ENCODE assay signal across 16 mouse cellular contexts in the genomic region with DNA sequence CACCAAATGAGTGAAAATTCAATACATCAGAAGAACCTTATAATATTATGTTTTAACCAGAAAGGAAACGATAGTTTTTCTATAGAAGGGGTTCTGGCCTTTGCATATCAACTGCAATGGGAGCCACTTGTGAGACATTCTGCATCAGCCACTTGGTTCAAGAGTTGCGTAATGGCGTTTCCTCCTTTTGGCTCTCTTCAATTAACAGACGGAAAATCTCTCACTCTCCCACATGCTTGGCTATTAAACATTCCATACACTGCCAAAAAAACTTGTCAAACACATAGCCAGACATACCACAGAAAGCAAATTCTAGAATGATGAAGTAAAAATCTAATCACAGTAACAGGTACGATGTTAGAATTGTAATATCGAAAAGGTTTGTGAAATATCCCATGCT.
DNase-seq lines count a peak whose midpoint lies in the region; ATAC-seq and TF ChIP-seq lines count a peak whose summit lies in the region.
"Had no signal": no experiment of that assay in that cellular context is flagged by ENCODE, and none has a peak within 500 bp of the region (broad histone marks: within the 10 kb centered on the region; RNA-seq: fewer than 3 reads in every experiment).

No protein-coding gene starts in this region.

- no peak for TF ChIP-seq POLR2A in brain, embryonic 14.5 days (IDR thresholded peaks at IDR 0.05; ENCODE audit: borderline replicate concordance, extremely low read depth, insufficient read depth, insufficient read length, poor library complexity, severe bottlenecking)

- no peaks in the 10 kb centered on the region for H3K27me3 ChIP-seq in forebrain, postnatal 0 days (ENCODE audit: insufficient read depth, low read length)
- H3K27me3 ChIP-seq in forebrain, embryonic 12.5 days: no peaks in the 10 kb centered on the region
- H3K27me3 ChIP-seq: embryonic facial prominence, embryonic 13.5 days; limb, embryonic 13.5 days had no signal

- no peak for TF ChIP-seq CTCF in forebrain, postnatal 0 days (IDR thresholded peaks at IDR 0.05; ENCODE audit: low read depth)
- TF ChIP-seq CTCF in brain, embryonic 14.5 days (IDR thresholded peaks at IDR 0.05; ENCODE audit: borderline replicate concordance, extremely low read depth, insufficient read depth, insufficient read length): no peak

- no peaks in the 10 kb centered on the region for H3K9me3 ChIP-seq in forebrain, postnatal 0 days (ENCODE audit: low read length)
- H3K9me3 ChIP-seq in forebrain, embryonic 12.5 days: no peaks in the 10 kb centered on the region
- H3K9me3 ChIP-seq: embryonic facial prominence, embryonic 13.5 days; limb, embryonic 13.5 days had no signal

- H3K4me2 ChIP-seq in forebrain, postnatal 0 days (ENCODE audit: low read depth): no peak overlapping the region
- H3K4me2 ChIP-seq in forebrain, embryonic 12.5 days: no peak overlapping the region
- H3K4me2 ChIP-seq: embryonic facial prominence, embryonic 13.5 days; limb, embryonic 13.5 days; midbrain, embryonic 11.5 days had no signal

- peak; percentile 9 for DNase-seq in forebrain, postnatal 0 days
- DNase-seq in layer of hippocampus, adult 18-20 months (ENCODE audit: low spot score in 2 of 2): peak; percentile 22 to 65
- no peak for DNase-seq in layer of hippocampus, postnatal 25 days (ENCODE audit: extremely low spot score in 1 of 2, low spot score in 1 of 2)
- peak; percentile 61 for DNase-seq in brain, embryonic 14.5 days (ENCODE audit: low read depth)
- DNase-seq in lung, postnatal 25 days (ENCODE audit: low spot score): peak; percentile 16
- no peak for DNase-seq in ovary, postnatal 14 days (ENCODE audit: low spot score)
- DNase-seq in right cerebral cortex, postnatal 25 days: no peak
- DNase-seq: B cell, adult 2 months; cerebellum, adult 18-20 months; gastrocnemius, postnatal 10 days; thymus, postnatal 36 days had no signal

- H3K4me1 ChIP-seq in forebrain, postnatal 0 days (ENCODE audit: insufficient read depth): no peaks in the 10 kb centered on the region
- H3K4me1 ChIP-seq in forebrain, embryonic 12.5 days: no peaks in the 10 kb centered on the region
- H3K4me1 ChIP-seq: embryonic facial prominence, embryonic 13.5 days; limb, embryonic 13.5 days had no signal

- no peaks in the 10 kb centered on the region for H3K36me3 ChIP-seq in forebrain, postnatal 0 days (ENCODE audit: insufficient read depth)
- no peaks in the 10 kb centered on the region for H3K36me3 ChIP-seq in forebrain, embryonic 12.5 days (replicated peaks)
- H3K36me3 ChIP-seq: embryonic facial prominence, embryonic 13.5 days; limb, embryonic 13.5 days had no signal

- no peak overlapping the region for H3K4me3 ChIP-seq in forebrain, postnatal 0 days (ENCODE audit: low read depth, low read length)
- no peak overlapping the region for H3K4me3 ChIP-seq in forebrain, embryonic 12.5 days (replicated peaks)
- H3K4me3 ChIP-seq: embryonic facial prominence, embryonic 13.5 days; limb, embryonic 13.5 days had no signal

- no peak overlapping the region for H3K9ac ChIP-seq in forebrain, postnatal 0 days
- H3K9ac ChIP-seq in forebrain, embryonic 12.5 days: no peak overlapping the region
- H3K9ac ChIP-seq: embryonic facial prominence, embryonic 13.5 days; limb, embryonic 13.5 days had no signal

- WGBS in forebrain, postnatal 0 days: 59% methylated on average over 6 of the region's 6 CpGs
- 89% methylated on average over 6 of the region's 6 CpGs for WGBS in forebrain, embryonic 12.5 days

- no peak for ATAC-seq in forebrain, postnatal 0 days
- no peak for ATAC-seq in forebrain, embryonic 12.5 days (ENCODE audit: low FRiP score)
- ATAC-seq: inflammation-experienced regulatory T-cells, adult 6 months had no signal

- no peak overlapping the region for H3K27ac ChIP-seq in forebrain, postnatal 0 days (ENCODE audit: low read depth, low read length)
- no peak overlapping the region for H3K27ac ChIP-seq in forebrain, embryonic 12.5 days
- H3K27ac ChIP-seq: embryonic facial prominence, embryonic 13.5 days; limb, embryonic 13.5 days had no signal

Comparison
In these comparisons a context has a peak if more than half of its experiments do, and no peak if none do; other contexts are left out.
1. DNase-seq: peak in forebrain, postnatal 0 days (single experiment), layer of hippocampus, adult 18-20 months (2 of 2), brain, embryonic 14.5 days (single experiment) and lung, postnatal 25 days (single experiment); none in layer of hippocampus, postnatal 25 days (0 of 2), ovary, postnatal 14 days (single experiment) and right cerebral cortex, postnatal 25 days (single experiment).